Mouse (Mus musculus): Measurements from ENCODE around the gene Shroom3.

Shroom3 gene

DNA sequence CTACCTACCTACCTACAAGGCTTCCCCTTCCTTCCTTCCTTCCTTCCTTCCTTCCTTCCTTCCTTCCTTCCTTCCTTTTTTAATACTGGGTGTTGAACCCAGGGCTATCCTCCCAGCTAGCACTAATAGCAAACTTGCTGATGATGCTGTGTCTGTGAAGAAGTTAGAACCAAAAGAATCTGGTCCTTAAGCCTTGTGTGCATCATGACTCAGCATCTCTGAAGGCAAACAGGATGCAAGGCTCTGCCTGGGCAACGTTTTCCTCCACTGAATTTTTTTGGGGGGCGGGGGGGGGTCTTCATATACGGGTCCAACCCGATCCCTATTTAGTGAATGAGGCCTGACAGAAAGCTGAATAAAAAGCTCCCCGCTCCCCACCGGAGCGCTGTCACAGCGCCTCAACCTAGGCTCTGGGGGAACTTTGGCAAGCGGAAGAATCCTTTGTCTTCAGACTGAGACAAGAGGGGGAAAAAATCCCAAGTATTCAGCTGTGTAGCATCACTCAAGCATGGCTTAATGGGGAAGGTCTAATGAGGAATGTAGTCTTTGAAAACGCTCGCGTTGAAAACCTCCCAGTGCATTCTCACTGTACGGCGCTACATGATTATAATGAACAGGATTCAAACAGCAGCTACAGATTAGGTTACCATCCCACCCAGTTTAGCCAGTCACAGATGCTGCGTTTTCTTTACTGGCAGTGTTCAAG lies 15.0 kb downstream of the Shroom3 start:
- no peak for DNase-seq (ENCODE audit: low read depth in 1 of 2, low spot score in 2 of 2)

DNA sequence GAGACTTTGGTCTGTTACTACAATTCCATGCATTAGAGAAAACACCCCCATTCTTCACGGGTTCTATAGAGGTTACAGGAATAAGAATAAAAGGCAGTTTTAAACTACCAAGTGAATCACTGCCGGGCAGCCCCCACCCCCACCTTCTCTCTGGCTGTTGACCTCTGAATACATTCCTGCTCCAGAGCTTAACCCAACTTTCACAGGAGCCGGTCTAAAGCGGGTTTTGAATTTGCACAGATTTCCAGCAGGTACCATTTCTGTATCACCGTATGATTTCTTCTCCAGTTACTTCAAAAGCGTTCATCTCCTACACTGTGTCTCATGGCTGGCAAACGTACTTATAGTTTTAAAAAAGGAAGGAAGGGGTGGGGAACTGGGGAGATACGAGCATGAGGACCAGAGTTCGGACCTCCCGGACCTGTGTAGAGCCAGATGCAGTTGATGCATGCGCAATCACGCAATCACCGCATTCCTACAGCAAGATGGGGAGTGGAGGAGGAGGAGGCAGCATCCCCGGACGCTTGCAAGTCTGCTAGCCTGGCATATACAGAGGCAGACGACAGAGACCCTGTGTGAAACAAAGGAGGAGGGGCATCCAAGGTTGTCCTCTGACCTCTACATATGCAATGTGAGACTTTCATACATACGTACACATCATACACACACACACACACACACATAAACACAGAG lies 15.7 kb downstream of the Shroom3 start:
- DNase-seq (ENCODE audit: low read depth in 1 of 2, low spot score in 2 of 2), result no peak

DNA sequence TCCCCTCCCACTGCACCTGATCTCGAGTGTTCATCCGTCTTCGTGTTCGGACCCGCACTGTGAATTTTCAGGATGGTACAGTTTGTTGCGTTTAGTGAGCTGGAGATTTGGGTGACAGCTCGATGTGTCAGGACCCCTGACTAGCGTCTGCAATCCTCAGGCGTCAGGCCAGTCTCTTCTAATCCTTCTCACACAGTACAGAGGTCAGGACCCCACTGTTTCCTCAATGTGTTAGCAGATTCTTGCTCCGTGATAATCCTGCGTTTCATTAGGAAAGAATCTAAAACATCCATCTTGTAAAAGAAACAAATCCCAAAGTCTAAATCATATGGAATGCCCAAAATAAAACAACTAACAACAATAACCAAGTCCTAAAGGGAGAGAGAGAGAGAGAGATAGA lies 18.5 kb downstream of the Shroom3 start:
- DNase-seq (ENCODE audit: low read depth in 1 of 2, low spot score in 2 of 2), result no peak

DNA sequence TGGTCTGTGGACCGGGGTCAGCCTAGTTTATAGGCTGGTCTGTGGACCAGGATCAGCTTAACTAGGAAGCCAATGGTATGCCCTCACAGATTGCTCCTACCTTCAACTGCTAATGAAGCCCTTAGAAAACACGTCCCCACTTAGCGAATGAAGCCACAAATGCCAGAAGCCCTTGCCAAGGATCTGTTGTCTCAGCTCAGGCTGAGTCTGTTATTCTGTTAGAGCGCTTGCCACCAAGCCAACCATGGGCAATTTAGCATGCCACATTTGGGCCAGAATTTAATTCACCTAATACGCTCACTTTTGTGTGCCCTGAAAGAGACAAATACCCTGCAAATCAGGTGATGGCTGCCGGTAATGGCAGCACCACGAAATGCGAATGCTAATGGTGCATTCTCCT lies 20.4 kb downstream of the Shroom3 start:
- DNase-seq (ENCODE audit: low read depth in 1 of 2, low spot score in 2 of 2), result no peak

DNA sequence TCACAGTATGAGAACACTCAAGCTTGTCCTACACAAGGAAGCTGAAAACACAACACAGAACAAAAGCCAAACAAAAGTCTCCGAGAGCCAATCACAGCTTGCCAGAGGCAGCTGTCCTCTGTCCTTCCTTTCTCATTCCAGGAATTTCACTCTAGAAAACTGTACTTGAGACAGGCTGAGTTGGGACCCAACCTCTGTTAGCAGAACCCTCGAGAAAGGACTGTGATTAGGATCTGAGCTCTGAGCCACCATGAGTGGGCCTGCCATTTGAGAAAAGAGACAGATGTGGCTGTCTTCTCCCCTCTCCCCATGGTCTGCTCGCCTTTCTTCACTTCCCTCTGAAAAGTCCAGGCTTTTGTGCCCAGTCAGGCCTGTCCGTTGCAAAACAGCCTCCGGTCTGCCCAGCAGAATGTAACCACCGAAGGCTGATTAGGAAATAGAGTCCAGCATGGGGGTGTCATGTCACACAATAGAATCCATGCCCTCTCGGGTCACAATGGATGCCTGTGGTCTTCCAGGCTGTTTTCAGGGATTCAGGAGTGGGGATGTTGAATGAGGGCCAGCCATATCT lies 24.8 kb downstream of the Shroom3 start:
- no peak for DNase-seq (ENCODE audit: low read depth in 1 of 2, low spot score in 2 of 2)

DNA sequence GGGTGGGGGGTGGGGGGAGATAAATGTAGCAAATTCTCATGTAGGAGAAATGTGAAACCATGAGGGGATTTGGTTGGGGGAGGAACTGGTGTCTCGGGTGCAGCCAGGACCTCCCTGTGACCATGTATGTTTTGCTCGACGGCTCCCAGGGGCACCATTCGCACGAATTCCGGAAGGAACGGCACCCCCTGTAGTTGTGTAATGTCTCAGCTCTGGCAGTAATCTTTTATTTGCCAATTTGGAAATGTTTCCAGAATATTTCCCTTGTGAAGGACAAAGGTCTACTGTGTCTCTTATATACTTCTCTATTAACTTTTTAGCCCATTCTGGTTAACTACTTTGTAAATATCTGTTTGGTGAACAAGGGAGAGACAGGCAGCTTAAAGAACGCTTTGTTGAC lies 27.5 kb downstream of the Shroom3 start:
- DNase-seq (ENCODE audit: low read depth in 1 of 2, low spot score in 2 of 2), result no peak

DNA sequence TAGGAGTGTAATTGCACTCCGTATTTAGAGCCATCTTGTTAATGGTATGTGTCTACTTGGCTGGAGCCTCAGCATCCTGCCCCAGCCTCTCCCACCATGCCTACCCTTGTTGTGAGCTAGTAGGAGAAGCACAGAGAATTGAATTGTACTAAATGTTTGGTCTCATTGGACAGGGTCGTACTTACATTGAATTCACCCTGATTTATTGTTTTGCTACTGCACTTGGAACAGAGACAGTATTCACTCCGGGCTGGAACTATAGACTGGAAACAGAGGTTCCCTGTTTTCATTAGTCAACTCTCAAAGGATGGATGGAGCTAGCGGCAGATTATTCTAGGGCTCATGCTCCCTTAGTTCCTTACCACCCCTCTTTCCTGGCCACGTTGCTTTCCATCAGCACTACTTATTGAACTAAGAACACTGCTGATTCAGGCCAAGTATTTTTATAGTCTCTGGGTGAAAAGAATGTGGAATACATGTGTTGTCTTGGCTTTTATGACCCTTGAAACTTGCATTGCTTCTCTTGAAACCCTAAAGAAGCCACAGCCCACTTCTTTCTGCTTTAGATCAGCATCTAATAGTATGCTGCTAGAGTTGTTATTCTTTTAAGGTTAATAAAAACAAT lies 28.5 kb downstream of the Shroom3 start:
- no peak for DNase-seq (ENCODE audit: low read depth in 1 of 2, low spot score in 2 of 2)

DNA sequence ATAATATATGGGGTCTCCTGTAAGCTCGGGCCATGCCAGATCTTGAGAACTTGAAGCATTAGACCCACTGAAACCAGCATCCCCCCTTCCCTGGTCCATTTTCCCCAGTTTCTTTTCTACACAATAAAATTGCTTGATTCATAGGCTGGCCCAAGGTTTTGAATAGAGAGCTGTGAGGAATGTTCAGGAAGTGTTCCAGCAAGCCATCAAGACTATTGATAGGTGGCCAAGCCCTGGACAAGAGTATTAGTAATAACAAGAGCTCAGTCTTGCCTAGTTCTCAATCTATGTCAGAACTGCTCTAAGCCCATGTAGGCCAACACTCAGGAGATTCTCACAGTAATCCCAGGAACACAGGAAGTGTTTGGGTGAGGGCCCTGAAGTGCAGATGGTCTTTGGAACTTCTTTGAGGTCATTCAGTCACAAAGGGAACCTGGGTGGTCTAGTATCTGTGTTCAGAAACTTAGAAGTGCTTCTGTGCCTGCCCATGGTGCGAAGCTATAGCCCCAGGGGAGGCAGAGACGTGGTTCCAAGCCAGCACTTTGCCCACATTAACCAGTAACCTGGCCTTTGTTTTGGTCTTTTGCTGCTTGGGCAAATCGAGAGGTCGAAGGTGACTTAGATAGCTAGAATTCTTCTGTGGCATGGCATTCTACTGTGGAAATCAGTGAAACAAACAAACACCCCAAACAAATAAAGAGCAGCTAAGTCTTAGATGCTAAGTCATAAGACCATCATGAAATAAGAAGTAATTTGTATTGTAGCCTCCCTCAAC lies 29.6 kb downstream of the Shroom3 start:
- no peak for DNase-seq (ENCODE audit: low read depth in 1 of 2, low spot score in 2 of 2)

DNA sequence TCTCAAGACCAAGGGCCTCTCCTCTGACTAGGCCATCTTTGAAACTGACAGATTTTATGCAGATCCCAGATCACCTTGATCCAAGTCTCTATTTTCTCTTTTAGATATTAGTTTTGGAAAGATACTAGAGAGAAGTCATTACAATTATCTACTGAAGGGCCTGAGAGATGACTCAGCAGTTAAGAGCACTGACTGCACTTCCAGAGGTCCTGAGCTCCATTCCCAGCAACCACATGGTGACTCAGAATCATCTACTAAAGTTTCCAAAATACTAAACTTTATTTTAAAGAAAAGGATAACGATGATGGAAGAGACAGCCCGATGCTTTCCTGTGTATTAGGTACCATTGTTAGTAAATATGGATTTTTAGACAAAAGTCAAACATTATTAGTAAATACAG lies 31.7 kb downstream of the Shroom3 start:
- DNase-seq (ENCODE audit: low read depth in 1 of 2, low spot score in 2 of 2), result no peak

DNA sequence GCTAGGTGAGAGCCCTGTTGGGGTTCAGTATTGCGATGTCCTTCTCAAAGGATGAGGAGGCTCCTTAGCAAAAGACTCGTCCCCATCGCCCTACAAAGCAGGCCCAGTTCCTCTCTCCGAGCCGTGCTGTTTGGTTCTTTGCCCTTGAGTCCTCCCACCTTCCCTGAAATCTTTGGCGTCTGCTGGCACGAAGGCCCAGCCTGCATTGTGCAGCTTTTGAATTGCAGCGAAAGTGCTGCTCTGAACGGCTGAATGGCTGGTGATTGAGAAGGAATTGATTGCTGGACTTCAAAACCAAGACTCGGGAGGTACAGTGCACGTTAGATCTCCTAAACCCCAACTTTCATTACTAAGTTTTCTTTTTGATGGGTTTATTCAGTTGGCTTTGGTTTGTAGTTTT lies 32.1 kb downstream of the Shroom3 start:
- no peak for DNase-seq (ENCODE audit: low read depth in 1 of 2, low spot score in 2 of 2)

DNA sequence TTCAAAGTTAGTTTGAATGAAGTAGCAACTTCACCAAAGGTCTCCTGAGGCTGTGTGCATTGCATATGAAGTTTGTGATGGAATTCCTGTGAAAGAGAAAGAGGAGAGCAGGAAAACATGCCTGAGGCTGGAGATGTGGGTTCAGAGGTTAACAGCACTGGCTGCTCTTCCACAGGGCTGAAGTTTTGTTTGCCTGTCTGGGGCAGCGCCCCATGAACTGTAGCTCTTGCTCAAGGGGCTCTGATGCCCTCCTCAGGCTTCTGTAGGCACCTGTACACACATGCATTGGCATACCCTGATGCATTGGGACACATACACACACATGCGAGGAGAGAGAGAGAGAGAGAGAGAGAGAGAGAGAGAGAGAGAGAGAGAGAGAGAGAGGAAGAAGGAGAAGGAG lies 32.7 kb downstream of the Shroom3 start:
- DNase-seq (ENCODE audit: low read depth in 1 of 2, low spot score in 2 of 2), result no peak

DNA sequence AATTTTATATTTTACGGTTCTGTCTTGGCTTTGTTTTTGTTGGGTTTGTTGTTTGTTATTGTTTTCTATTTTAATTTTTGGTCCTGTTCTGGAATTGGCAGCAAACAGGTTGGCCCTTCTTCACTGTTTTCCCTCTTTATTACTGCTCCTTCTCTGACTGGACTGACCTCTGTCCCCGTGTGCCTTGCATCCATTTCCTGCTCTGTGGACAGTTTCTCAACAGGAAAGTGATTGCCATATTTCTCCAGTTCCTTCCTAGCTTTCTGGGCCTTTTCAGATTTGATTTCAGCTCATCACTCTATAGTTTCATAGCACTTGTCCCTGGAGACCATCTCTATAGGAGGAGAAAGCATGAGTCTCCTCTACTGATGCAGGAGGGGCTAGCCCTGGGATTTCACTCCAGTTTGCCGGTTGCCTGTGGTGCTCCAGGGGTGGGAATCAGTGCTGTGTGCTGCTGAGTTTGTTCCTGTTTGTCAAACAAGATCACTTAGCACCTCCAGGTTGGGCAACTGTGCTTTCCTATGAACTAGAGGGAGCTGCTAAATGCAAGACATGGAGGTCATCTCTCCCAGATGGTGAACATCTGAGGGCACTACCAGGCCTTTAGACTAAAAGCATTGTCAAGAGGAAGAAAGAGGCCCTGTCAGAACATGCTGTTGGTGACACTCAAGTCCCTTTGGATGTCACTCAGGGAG lies 34.6 kb downstream of the Shroom3 start:
- no peak for DNase-seq (ENCODE audit: low read depth in 1 of 2, low spot score in 2 of 2)

DNA sequence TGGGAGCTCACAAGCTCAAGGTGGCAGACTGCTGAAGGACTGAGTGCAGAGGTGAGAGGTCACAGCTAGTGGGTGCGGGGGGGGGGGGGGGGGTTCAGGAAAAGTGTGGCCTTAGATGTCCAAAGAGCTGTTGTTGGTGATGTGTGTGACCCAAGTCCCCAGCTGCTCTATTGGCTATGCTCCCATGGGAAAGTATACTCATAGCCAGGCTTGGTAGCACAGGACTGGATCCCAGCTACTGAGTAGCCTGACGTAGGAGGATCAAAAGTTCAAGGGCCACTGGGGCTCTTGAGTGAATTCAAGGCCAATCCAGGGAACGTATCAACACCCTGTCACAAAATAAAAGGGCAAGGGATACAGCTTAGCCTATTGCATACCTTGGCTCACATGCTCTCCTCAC lies 35.6 kb downstream of the Shroom3 start:
- no peak for DNase-seq (ENCODE audit: low read depth in 1 of 2, low spot score in 2 of 2)

DNA sequence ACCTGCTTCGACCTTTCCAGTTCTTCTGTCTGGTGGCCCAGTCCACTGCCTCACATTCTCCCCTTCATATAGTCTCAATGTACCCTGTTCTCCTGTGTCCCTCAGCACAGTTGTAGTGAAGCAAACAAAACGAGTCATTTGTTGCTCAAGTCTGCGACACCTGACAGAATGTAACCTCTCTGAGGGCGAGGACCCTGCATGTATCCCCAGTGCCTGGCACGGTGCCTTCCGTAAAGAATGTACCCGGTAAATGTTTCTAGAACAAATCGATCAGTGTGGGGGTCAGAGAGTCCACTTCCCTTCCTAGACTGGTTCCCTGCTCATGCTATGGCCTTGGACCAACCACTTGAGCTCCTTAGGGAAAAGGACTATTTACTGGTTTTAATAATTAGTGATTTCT lies 38.4 kb downstream of the Shroom3 start:
- no peak for DNase-seq (ENCODE audit: low read depth in 1 of 2, low spot score in 2 of 2)

DNA sequence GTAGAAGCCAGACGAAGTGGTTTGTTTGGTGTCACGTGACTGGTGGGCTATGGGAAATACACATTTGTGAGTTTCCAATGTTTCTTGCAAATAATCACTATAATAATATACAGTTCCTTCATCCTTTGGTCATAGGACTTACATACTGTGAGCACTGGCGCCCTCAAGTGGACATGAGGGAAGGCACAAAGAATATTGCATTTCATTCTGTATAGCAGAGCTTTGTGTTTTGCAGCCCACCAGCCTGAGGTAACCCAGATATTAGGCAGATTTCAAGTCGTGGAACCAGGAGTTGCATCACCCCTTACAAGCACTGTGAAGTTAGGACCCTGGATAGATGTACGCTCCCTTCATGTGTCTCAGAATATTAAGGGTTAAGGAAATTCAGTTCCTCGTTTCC lies 42.7 kb downstream of the Shroom3 start:
- DNase-seq (ENCODE audit: low read depth in 1 of 2, low spot score in 2 of 2), result no peak

DNA sequence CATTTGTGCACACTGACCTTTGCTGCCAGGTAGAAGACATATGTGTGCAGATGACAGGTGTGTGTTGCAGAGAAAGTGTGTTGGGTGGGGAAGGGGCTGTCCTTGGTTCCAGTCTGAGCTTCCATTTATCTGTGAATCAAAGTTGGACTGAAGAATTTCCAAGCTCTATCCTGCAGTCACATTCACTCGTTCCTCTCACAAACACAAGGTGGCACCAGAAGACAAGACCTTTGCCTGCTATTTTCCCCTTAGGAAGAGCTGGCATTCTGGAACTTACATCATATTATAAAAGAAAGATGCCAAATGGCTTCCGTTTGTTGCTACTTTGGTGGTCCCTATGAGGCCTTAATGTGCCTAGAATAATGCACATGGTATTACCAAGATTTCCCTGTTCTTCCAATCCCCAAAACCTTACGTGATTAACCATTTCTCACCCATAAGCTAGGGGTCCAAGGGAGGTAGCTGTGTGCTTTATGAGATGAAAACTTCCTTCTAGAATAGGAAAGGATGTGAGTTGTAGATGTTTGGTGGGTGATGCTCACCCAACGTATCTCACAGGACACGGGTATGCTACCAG lies 45.1 kb downstream of the Shroom3 start:
- no peak for DNase-seq (ENCODE audit: low read depth in 1 of 2, low spot score in 2 of 2)

DNA sequence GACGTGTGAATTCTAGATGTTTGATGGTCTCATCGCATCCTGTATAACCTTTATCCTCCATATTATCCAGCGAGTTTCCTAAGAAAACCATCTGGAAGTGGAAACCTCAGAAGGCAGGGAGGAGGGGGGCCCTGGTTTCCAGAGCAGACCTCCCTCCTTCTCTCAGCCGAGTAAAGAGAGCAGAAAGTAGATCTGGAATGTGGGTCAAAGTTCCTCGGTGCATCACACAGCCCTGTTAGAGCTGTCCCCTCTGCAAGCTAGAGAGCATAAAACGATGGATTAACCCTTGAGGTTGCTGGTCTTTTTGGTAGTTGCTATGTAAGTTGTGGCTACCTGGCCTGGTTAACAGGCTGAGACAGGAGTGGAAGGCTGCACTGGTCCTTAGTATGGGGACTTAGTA lies 46.0 kb downstream of the Shroom3 start:
- no peak for DNase-seq (ENCODE audit: low read depth in 1 of 2, low spot score in 2 of 2)

DNA sequence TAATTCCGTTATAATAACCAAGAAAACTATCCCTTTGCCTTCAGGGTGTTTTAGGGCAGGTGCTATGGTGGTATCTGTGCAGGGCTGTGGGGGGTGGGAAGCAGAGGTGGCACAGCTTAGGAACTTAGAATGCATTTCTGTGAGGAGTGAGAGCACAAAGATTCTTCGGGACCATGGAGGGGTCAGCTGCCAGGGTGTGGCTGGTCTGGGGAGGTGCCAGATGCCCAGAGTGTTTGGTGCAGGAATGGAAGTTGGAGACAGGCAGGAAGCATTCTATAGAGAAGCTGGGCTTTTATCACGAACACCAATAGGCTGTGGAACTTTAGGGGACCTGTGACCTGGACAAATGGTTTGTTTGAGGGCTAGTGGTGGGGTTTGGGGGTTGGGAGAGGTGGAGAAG lies 58.6 kb downstream of the Shroom3 start:
- no peak for DNase-seq (ENCODE audit: low read depth in 1 of 2, low spot score in 2 of 2)

DNA sequence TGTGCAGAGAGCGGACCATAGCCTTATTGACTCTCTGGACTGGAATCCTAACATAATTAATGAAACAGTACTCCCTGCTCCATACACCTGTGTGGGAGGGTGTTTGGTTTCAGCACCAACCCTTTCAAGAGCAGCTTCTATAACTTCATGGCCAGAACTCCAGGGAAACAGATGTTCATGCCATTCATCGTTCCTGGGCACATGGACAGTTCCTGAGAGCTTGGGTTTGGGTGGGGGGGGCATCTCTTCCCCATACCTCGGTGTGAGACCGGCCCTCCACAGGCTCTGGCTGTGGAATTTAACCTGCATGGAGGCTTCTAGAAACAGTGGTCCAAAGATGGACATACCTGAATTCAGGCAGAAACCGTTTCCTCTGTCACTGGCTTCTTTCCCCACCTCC lies 59.5 kb downstream of the Shroom3 start:
- no peak for DNase-seq (ENCODE audit: low read depth in 1 of 2, low spot score in 2 of 2)

DNA sequence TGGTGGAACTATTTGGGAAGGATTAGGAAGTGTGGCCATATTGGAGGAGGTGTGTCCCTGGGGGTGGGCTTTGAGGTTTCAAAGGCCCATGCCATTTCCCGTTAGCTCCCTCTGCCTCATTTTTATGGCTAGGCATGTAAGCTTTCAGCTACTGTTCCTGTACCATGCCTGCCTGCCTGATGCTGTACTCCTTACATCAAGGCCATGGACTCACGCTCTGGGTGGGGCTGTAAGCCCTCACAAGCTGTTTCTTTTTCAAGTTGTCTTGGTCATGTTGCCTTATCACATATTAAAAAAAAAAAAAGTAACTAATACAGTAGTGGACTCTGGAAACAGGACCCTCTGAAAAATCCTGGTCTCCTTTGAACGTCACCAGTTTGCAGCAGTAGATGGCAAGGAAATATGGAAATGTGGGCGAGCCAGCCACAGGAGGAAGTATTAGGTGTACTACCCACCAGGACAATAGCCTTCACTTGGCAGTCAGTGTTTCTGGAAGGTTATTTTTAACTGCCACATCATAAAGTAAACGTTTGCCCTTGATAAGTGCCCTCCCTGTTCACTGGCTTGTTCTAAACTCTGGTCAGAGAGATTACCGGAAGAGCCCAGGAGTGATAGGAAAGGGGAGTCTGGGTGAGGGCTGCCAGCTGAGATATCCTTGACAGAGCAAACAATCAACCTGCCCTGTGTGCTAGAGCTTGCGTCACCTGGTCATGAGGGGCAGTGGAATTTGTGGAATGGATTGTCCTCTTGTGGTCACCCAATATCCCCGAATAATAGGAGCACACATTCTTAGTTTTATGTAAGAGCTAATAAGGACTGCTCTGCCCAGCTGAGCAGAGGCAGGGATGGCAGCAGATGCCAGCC lies 62.4 kb downstream of the Shroom3 start:
- no peak for DNase-seq (ENCODE audit: low read depth in 1 of 2, low spot score in 2 of 2)
